Mouse (Mus musculus): Measurements from ENCODE around the gene Ripor2. TPM values are rescaled to one million over a fixed set of nuclear protein-coding genes. Genes with fewer than 3 reads are reported as not detected.

Ripor2 gene
- polyA plus RNA-seq, 1 experiment from 2014 or later, result 1.7 TPM

- 57% methylated on average over 2 of the region's 2 CpGs for whole genome bisulfite sequencing
- ATAC-seq (ENCODE audit: insufficient number of reproducible peaks, insufficient read depth, low FRiP score, low TSS enrichment, low read depth), result no peak
- H3K9me3 ChIP-seq, result no peaks in the 10 kb centered on the region
- H3K4me3 ChIP-seq (replicated peaks), result no peak overlapping the region
- H3K4me1 ChIP-seq (replicated peaks), result no peaks in the 10 kb centered on the region
- H3K27me3 ChIP-seq, result no peaks in the 10 kb centered on the region
- H3K4me2 ChIP-seq, result no peak overlapping the region
- H3K27ac ChIP-seq, result no peak overlapping the region
- H3K36me3 ChIP-seq, result no peaks in the 10 kb centered on the region
- H3K9ac ChIP-seq (replicated peaks), result no peak overlapping the region
Measured at GRCm38 (mm10) chr13:24649099-24649498, 67.1 kb downstream of the Ripor2 start.

GRCm38 (mm10) chr13:24651018-24651417 is 69.0 kb downstream of the Ripor2 start:
- Histone ChIP-seq H3K4me2 (no peak overlapping the region), H3K4me1 (replicated peaks) (no peaks in the 10 kb centered on the region), H3K27ac (no peak overlapping the region), H3K9ac (replicated peaks) (no peak overlapping the region), H3K27me3 (no peaks in the 10 kb centered on the region), H3K36me3 (no peaks in the 10 kb centered on the region), H3K9me3 (no peaks in the 10 kb centered on the region), H3K4me3 (replicated peaks) (no peak overlapping the region)
- no peak for ATAC-seq (ENCODE audit: insufficient number of reproducible peaks, insufficient read depth, low FRiP score, low TSS enrichment, low read depth)
- WGBS, result 75% methylated on average over 3 of the region's 3 CpGs

- Histone ChIP-seq H3K4me3 (replicated peaks) (no peak overlapping the region), H3K4me1 (replicated peaks) (no peaks in the 10 kb centered on the region), H3K4me2 (no peak overlapping the region), H3K9ac (replicated peaks) (no peak overlapping the region), H3K36me3 (no peaks in the 10 kb centered on the region), H3K27ac (no peak overlapping the region), H3K9me3 (no peaks in the 10 kb centered on the region), H3K27me3 (no peaks in the 10 kb centered on the region)
- no peak for ATAC-seq (ENCODE audit: insufficient number of reproducible peaks, insufficient read depth, low FRiP score, low TSS enrichment, low read depth)
- WGBS, result 67% methylated on average over 12 of the region's 12 CpGs
Measured at GRCm38 (mm10) chr13:24654919-24655635, 73.1 kb downstream of the Ripor2 start.

- Histone ChIP-seq H3K4me3 (replicated peaks) (no peak overlapping the region), H3K9me3 (no peaks in the 10 kb centered on the region), H3K9ac (replicated peaks) (no peak overlapping the region), H3K27ac (no peak overlapping the region), H3K4me2 (no peak overlapping the region), H3K4me1 (replicated peaks) (no peaks in the 10 kb centered on the region), H3K27me3 (no peaks in the 10 kb centered on the region), H3K36me3 (no peaks in the 10 kb centered on the region)
- no peak for ATAC-seq (ENCODE audit: insufficient number of reproducible peaks, insufficient read depth, low FRiP score, low TSS enrichment, low read depth)
- 59% methylated on average over 15 of the region's 15 CpGs for WGBS
Measured at GRCm38 (mm10) chr13:24656719-24657497, 74.9 kb downstream of the Ripor2 start.

GRCm38 (mm10) chr13:24666763-24667162 is 84.8 kb downstream of the Ripor2 start:
- no peak overlapping the region for H3K4me2 ChIP-seq
- no peaks in the 10 kb centered on the region for H3K36me3 ChIP-seq
- H3K9ac ChIP-seq (replicated peaks), result no peak overlapping the region
- H3K9me3 ChIP-seq, result no peaks in the 10 kb centered on the region
- H3K27me3 ChIP-seq, result no peaks in the 10 kb centered on the region
- no peak overlapping the region for H3K4me3 ChIP-seq (replicated peaks)
- H3K27ac ChIP-seq, result no peak overlapping the region
- no peak for ATAC-seq (ENCODE audit: insufficient number of reproducible peaks, insufficient read depth, low FRiP score, low TSS enrichment, low read depth)
- no peaks in the 10 kb centered on the region for H3K4me1 ChIP-seq (replicated peaks)
- WGBS, result 88% methylated on average over 4 of the region's 4 CpGs

GRCm38 (mm10) chr13:24668556-24668955 is 86.6 kb downstream of the Ripor2 start:
- Histone ChIP-seq H3K27ac (no peak overlapping the region), H3K4me2 (no peak overlapping the region), H3K9me3 (no peaks in the 10 kb centered on the region), H3K27me3 (no peaks in the 10 kb centered on the region), H3K4me1 (replicated peaks) (no peaks in the 10 kb centered on the region), H3K4me3 (replicated peaks) (no peak overlapping the region), H3K36me3 (no peaks in the 10 kb centered on the region), H3K9ac (replicated peaks) (no peak overlapping the region)
- no peak for ATAC-seq (ENCODE audit: insufficient number of reproducible peaks, insufficient read depth, low FRiP score, low TSS enrichment, low read depth)
- WGBS, result 50% methylated on average over 2 of the region's 2 CpGs

- no peak overlapping the region for H3K4me2 ChIP-seq
- 67% methylated on average over 2 of the region's 2 CpGs for WGBS
- ATAC-seq (ENCODE audit: insufficient number of reproducible peaks, insufficient read depth, low FRiP score, low TSS enrichment, low read depth), result no peak
Measured at GRCm38 (mm10) chr13:24670676-24671075, 88.7 kb downstream of the Ripor2 start.

GRCm38 (mm10) chr13:24679027-24679680 is 97.2 kb downstream of the Ripor2 start:
- ATAC-seq (ENCODE audit: insufficient number of reproducible peaks, insufficient read depth, low FRiP score, low TSS enrichment, low read depth), result no peak

More at GRCm38 (mm10) chr13:24670676-24671075, 88.7 kb downstream of the Ripor2 start:
- H3K4me3 ChIP-seq (replicated peaks), result no peak overlapping the region
- no peaks in the 10 kb centered on the region for H3K4me1 ChIP-seq (replicated peaks)
- no peak overlapping the region for H3K9ac ChIP-seq (replicated peaks)
- no peaks in the 10 kb centered on the region for H3K36me3 ChIP-seq
- no peaks in the 10 kb centered on the region for H3K27me3 ChIP-seq
- no peaks in the 10 kb centered on the region for H3K9me3 ChIP-seq
- H3K27ac ChIP-seq, result no peak overlapping the region

GRCm38 (mm10) chr13:24680951-24681350 is 99.0 kb downstream of the Ripor2 start:
- H3K4me1 ChIP-seq (replicated peaks), result peaks cover 9% of the 10 kb centered on the region; the same call in 1 of the 2 replicates
- ATAC-seq (ENCODE audit: insufficient number of reproducible peaks, insufficient read depth, low FRiP score, low TSS enrichment, low read depth), result no peak
- H3K27ac ChIP-seq, result no peak overlapping the region
- no peak overlapping the region for H3K9ac ChIP-seq (replicated peaks)
- 87% methylated on average over 4 of the region's 4 CpGs for WGBS
- H3K4me3 ChIP-seq (replicated peaks), result no peak overlapping the region
- H3K9me3 ChIP-seq, result no peaks in the 10 kb centered on the region
- no peaks in the 10 kb centered on the region for H3K36me3 ChIP-seq
- no peak overlapping the region for H3K4me2 ChIP-seq
- peaks cover 3% of the 10 kb centered on the region; the same call in 1 of the 2 replicates for H3K27me3 ChIP-seq

More at GRCm38 (mm10) chr13:24679027-24679680, 97.2 kb downstream of the Ripor2 start:
- 0 out of 2 replicates have a peak overlapping the region, but pooled peaks have one; percentile 18 for H3K27ac ChIP-seq
- H3K9ac ChIP-seq (replicated peaks), result no peak overlapping the region
- peaks cover 3% of the 10 kb centered on the region; the same call in 1 of the 2 replicates for H3K27me3 ChIP-seq
- peaks cover 9% of the 10 kb centered on the region; the same call in 1 of the 2 replicates for H3K4me1 ChIP-seq (replicated peaks)
- H3K4me2 ChIP-seq, result peak overlapping the region; percentile 23; the same call in 1 of the 2 replicates
- no peak overlapping the region for H3K4me3 ChIP-seq (replicated peaks)
- no peaks in the 10 kb centered on the region for H3K36me3 ChIP-seq
- 44% methylated on average over 15 of the region's 15 CpGs for WGBS
- no peaks in the 10 kb centered on the region for H3K9me3 ChIP-seq

GRCm38 (mm10) chr13:24682346-24682745 is 100.4 kb downstream of the Ripor2 start:
- H3K4me3 ChIP-seq (replicated peaks), result no peak overlapping the region
- no peak overlapping the region for H3K4me2 ChIP-seq
- H3K36me3 ChIP-seq, result no peaks in the 10 kb centered on the region
- H3K4me1 ChIP-seq (replicated peaks), result peaks cover 9% of the 10 kb centered on the region; the same call in 1 of the 2 replicates
- no peak overlapping the region for H3K9ac ChIP-seq (replicated peaks)
- WGBS, result 71% methylated on average over 5 of the region's 5 CpGs
- no peak for ATAC-seq (ENCODE audit: insufficient number of reproducible peaks, insufficient read depth, low FRiP score, low TSS enrichment, low read depth)
- peaks cover 3% of the 10 kb centered on the region; the same call in 1 of the 2 replicates for H3K27me3 ChIP-seq
- H3K9me3 ChIP-seq, result no peaks in the 10 kb centered on the region
- H3K27ac ChIP-seq, result no peak overlapping the region

GRCm38 (mm10) chr13:24684503-24684902 is 102.5 kb downstream of the Ripor2 start:
- 71% methylated on average over 2 of the region's 2 CpGs for WGBS
- H3K4me3 ChIP-seq (replicated peaks), result no peak overlapping the region
- ATAC-seq (ENCODE audit: insufficient number of reproducible peaks, insufficient read depth, low FRiP score, low TSS enrichment, low read depth), result no peak

More at GRCm38 (mm10) chr13:24684503-24684902, 102.5 kb downstream of the Ripor2 start:
- Histone ChIP-seq H3K27ac (no peak overlapping the region), H3K36me3 (no peaks in the 10 kb centered on the region), H3K4me2 (no peak overlapping the region), H3K9me3 (no peaks in the 10 kb centered on the region), H3K4me1 (replicated peaks) (peaks cover 1% of the 10 kb centered on the region; the same call in 1 of the 2 replicates), H3K27me3 (peaks cover 6% of the 10 kb centered on the region; the same call in 1 of the 2 replicates), H3K9ac (replicated peaks) (no peak overlapping the region)
